Mouse (Mus musculus) adrenal gland, adult 2 months (tissue): Measurements from ENCODE around the gene Plekha6. TPM values are rescaled to one million over a fixed set of nuclear protein-coding genes. Genes with fewer than 3 reads are reported as not detected.

ENCODE experiments used
- DNase-seq: peaks from one replicate; pipeline ENCODE4 v3.0.0; 2021
- polyA plus RNA-seq: library from polyadenylated mRNA; depleted of rRNA; stranded (reverse); fragments of >200 nt; gene quantifications from 2 replicates; pipeline ENCODE4 v1.2.3, GENCODE M21; 2012
- total RNA-seq, 2 experiments: library from RNA; stranded (reverse); gene quantifications; 2 replicates each; pipeline ENCODE4 v1.2.3; 2021

Plekha6 gene
- total and polyA plus RNA-seq, 3 experiments: 10.3 to 22.6 (median 16.9) TPM

- DNase-seq: no peak
Measured at GRCm38 (mm10) chr1:133244668-133245067, 80.7 kb downstream of the Plekha6 start.

DNA sequence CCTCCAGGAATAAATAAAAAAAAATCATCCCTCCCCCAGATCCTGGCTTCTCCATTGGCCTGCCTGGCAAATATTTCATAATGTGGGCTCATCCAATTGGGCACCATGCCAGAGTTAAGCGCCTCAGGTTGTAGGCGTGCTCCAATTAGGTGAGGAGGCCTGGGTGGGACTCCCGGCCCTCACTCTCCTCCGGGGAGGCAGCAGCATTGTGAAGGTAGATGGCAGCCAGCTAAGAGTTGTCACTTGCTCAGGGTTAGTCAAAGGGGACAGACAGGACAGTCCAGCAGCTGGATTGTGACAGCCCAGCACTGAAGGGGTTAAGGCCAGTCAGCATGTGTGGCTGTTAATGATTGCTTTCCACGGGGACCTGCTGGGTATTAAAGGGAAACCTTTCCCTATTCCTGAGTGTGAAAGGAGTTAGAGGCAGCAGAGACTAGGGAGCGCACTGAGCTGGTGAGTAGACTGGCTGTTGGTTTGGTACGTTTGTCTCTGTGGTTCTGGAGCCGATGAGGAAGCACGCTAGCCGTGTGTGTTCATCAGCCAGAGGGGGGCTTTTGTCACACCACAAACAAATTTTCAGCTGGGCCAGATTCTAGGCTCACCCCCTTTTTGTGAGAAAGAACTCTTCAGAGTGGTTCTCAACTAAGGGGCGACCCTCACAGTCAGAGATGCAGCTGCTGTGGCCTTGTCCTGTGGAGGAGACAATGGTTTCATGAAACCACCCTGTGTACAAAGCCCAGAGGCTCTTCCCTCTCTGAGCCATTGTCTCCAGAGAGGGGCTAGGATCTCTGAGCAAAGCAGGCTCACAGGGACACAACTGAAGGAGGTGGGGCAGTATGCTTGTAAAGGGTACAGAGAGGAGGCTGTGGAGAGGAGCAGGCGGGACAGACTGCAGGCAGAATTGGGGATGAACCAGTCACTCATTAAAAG, 81.9 kb downstream of the Plekha6 start:
- DNase-seq: no peak

GRCm38 (mm10) chr1:133247189-133247588, 83.2 kb downstream of the Plekha6 start:
- DNase-seq: no peak

DNA sequence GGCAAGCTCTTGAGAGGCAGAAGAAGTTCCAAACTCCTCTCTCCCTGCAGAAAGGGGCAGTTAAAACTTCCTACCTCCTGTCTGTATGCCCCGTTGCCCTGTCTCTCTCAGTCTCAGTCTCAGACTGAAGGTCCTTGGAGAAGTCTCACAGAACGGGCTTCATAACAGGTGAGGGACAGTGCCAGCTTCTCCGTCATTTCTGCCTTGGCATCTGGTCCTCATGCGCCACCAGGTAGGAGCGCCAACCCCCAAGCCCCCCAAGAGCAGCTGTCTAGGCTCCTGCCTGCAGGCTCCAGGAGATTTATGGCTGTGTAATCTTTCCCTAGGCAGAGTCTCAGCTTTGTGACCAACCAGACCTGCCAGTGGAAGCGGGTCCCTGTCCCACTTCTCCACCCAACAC, 86.8 kb downstream of the Plekha6 start:
- DNase-seq: no peak

GRCm38 (mm10) chr1:133251625-133252034, 87.6 kb downstream of the Plekha6 start:
- DNase-seq: peak; percentile 67

GRCm38 (mm10) chr1:133252251-133252650, 88.2 kb downstream of the Plekha6 start:
- no peak for DNase-seq

- no peak for DNase-seq
Measured at GRCm38 (mm10) chr1:133252801-133253531, 89.0 kb downstream of the Plekha6 start.

GRCm38 (mm10) chr1:133253532-133253866, 89.5 kb downstream of the Plekha6 start:
- no peak for DNase-seq

- DNase-seq: no peak
Measured at GRCm38 (mm10) chr1:133254226-133254625, 90.2 kb downstream of the Plekha6 start.

GRCm38 (mm10) chr1:133254856-133255764, 91.1 kb downstream of the Plekha6 start:
- no peak for DNase-seq

DNA sequence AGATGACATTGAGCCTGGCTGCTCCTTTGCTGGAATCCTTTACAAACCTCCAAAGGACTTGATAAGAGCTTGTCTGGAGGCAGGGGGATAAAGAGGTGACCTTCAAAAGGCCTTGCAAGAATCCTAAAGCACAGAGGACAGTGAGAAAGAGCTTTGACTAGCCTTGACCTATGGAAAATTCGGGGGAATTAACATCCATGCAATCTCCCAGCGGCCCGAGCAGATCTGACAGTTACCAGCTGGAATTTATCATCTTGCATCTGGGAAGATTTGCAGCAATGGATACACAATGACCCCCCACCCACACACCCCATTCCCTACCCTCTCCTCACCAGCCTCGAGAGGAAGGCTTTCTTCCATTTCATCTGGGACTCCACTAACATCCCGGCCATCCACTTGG, 91.8 kb downstream of the Plekha6 start:
- no peak for DNase-seq

GRCm38 (mm10) chr1:133256347-133256746, 92.3 kb downstream of the Plekha6 start:
- no peak for DNase-seq

- no peak for DNase-seq
Measured at GRCm38 (mm10) chr1:133258694-133259093, 94.7 kb downstream of the Plekha6 start.

GRCm38 (mm10) chr1:133262628-133263027, 98.6 kb downstream of the Plekha6 start:
- DNase-seq: no peak

GRCm38 (mm10) chr1:133263134-133263533, 99.1 kb downstream of the Plekha6 start:
- no peak for DNase-seq

DNA sequence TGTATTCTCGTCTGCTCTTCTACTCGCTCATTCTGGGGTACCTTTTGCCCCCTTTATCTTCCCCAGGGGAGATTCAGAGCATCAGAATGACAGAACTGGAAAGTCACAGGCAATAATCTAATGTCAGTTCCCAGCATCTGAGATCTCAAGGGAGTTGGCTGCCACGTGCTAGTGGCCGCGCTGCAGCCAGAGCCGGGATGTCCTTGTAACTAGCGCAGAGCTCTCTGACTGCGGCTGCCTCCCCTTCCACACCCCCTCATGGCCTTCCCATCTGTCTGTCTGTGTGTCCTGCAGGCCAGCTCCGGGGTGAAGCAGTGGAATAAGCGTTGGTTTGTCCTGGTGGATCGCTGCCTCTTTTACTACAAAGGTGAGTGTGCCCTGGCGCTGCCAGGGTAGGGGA, 100.4 kb downstream of the Plekha6 start:
- peak; percentile 78 for DNase-seq

GRCm38 (mm10) chr1:133265114-133265766, 101.2 kb downstream of the Plekha6 start:
- no peak for DNase-seq

DNA sequence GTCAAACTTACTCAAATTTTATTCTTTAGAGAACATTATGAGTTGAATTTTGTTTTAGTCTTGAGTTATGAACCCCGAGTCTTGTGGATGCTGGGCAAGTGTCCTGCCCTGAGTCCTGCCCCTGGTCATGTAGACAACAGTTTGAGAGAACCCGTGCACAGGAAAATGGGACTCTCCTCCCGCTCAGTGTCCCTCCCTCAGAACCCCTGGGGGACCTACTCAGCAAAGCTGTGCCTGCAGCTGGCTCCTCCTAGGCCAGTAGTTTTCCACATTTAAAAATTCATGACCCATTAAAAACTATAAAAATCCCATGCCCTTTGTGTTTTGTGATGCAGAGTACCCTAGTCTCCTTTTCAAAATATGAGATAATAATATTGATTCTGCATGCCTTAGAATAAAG, 103.1 kb downstream of the Plekha6 start:
- DNase-seq: no peak

- no peak for DNase-seq
Measured at GRCm38 (mm10) chr1:133267813-133268492, 103.9 kb downstream of the Plekha6 start.

DNA sequence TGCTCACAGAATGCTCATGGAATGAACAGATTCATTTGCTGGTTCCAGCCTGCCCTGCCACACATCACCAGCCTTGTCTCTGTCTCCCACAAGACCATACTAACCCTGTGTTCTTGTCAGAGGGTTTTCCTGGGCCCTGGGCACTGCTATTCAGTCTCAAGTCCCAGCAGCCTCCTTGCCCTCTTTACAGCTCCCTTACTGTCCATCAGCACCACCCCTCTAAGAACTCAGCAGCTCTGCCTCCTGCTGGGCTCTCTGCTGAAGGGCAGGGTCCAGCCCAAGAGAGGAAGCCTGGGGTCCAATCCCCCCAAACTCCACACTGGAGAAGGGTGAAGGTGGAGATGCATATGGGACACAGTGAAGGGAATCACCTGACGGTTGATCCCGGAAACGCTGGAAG, 104.5 kb downstream of the Plekha6 start:
- DNase-seq: no peak

DNA sequence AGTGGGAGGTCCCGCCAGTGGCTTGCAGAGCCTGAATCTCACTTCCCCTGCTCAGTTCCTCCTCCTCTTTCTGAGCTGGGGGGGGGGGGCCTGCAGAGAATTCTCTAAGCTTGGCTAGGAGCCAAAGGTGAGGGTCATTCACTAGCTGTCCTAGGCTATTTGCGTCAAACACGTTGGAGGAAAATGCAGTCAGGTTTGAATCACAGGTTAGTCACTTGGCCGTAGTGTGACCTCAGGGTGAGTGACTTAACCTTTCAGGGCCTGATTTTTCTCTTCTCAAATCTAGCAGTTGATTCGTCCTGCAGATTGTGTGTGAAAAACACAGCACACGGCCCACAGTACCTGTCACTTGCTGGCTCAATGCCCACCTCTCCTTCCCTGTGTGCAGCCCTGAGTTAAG, 106.3 kb downstream of the Plekha6 start:
- DNase-seq: peak; percentile 65
